Mouse (Mus musculus) heart, embryonic 15.5 days (tissue): Measurements from ENCODE around the gene Ly6g. TPM values are rescaled to one million over a fixed set of nuclear protein-coding genes. Genes with fewer than 3 reads are reported as not detected.
"Not testable (repeated sequence)": the region's sequence is repeated elsewhere in the genome, so short reads cannot be mapped to it uniquely, and the experiment has no call there.

Experiments
- ATAC-seq: fragments of 200-750 bp; cut with Nextera tagmentation; replicated peaks from 2 replicates; pipeline ENCODE4 v1.8.0; 2017; ENCODE audit warnings: low read depth, moderate TSS enrichment; ENCODE audit not compliant: insufficient number of reproducible peaks, insufficient read depth, low FRiP score
- H3K27ac ChIP-seq: fragments of 300-500 bp; sonication (generic); 2 replicates; pipeline ENCODE4 v1.5.1; 2015; ENCODE audit warnings: mild to moderate bottlenecking, inconsistent platforms
- H3K27me3 ChIP-seq: fragments of 300-500 bp; sonication (generic); 2 replicates; pipeline ENCODE4 v1.6.1; 2015; ENCODE audit warnings: inconsistent platforms
- H3K36me3 ChIP-seq: fragments of 300-500 bp; sonication (generic); 2 replicates; pipeline ENCODE4 v1.6.1; 2015; ENCODE audit warnings: mild to moderate bottlenecking, inconsistent platforms
- H3K4me1 ChIP-seq: fragments of 300-500 bp; sonication (generic); replicated peaks from 2 replicates; pipeline ENCODE4 v1.6.1; 2015; ENCODE audit warnings: inconsistent platforms
- H3K4me2 ChIP-seq: fragments of 300-500 bp; sonication (generic); 2 replicates; pipeline ENCODE4 v1.6.1; 2015; ENCODE audit warnings: inconsistent platforms, mild to moderate bottlenecking, moderate library complexity
- H3K4me3 ChIP-seq: fragments of 300-500 bp; sonication (generic); 2 replicates; pipeline ENCODE4 v1.5.1; 2015; ENCODE audit warnings: mild to moderate bottlenecking, inconsistent platforms
- H3K9ac ChIP-seq: fragments of 300-500 bp; sonication (generic); 2 replicates; pipeline ENCODE4 v1.6.1; 2015; ENCODE audit warnings: mild to moderate bottlenecking, inconsistent platforms
- H3K9me3 ChIP-seq: fragments of 300-500 bp; sonication (generic); replicated peaks from 2 replicates; pipeline ENCODE4 v1.6.1; 2016; ENCODE audit warnings: inconsistent platforms
- WGBS: fragments of 180-500 bp; shearing (Covaris S2); methylation state at CpG from one replicate; pipeline ENCODE4 v1.1.7; 2015; ENCODE audit warnings: mixed read lengths; 5-methylcytosine and 5-hydroxymethylcytosine counted together
- polyA plus RNA-seq: library from polyadenylated mRNA; unstranded; fragments of >200 nt; fragmentation: Nextera tagmentation; extraction: Ambion mirVana; gene quantifications from 2 replicates; pipeline ENCODE4 v1.2.1, GENCODE M21; 2015

Gene Ly6g
- not detected in 2 replicates for polyA plus RNA-seq

DNA sequence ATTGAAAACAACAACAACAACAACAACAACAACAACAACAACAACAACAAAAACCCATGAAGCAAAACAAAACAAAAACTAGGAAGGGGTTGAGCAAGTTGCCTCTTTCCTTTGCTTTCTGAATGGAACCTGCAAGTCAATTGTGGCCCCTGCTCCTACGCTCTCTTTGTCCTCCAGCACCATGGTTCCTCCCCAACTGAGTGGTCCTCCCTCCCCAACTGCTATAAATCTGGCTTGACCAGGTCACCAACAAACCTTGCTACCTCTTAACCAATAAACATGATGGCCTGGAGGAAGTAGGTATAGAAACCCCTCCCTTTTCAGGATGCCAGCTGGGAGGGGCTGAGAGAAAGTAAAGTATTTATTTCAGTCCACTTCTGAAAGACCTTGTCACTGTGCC lies at the start of gene Ly6g:
Ly6g (plus strand) TSS at position 301 of the 400 bp plus-strand sequence.
- Histone ChIP-seq H3K36me3 (no peaks in the 10 kb centered on the region), H3K4me2 (no peak within 1 kb of the TSS), H3K27ac (no peak within 1 kb of the TSS), H3K9me3 (0 out of 2 replicates have a peak, but pooled peaks cover 3% of the 10 kb centered on the region), H3K9ac (no peak within 1 kb of the TSS), H3K27me3 (no peaks in the 10 kb centered on the region), H3K4me3 (no peak within 1 kb of the TSS), H3K4me1 (no peaks in the 10 kb centered on the region)
- WGBS = 87% methylated on average over 1 of the region's 1 CpGs
- ATAC-seq = no peak

DNA sequence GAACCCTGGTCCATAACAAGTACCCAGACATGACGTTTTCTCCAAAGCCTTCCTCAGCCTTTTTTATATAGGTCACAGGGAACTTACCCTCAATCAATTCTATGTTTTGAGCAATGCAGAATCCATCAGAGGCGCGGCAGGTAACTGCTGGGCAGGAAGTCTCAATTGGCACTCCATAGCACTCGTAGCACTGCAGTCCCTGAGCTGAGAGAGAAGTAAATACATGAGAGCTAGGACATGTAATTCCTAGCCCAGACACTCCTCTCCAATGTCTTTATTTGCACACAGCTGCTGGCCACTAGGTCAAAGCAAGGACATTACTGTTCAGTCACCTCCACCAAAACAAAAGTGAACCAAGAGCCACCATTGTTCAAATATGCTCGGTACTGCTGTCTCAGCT lies 44.6 kb upstream of the Ly6g start:
- H3K27me3 ChIP-seq, H3K27ac ChIP-seq, ATAC-seq, H3K9ac ChIP-seq, H3K4me2 ChIP-seq, H3K4me3 ChIP-seq, H3K9me3 ChIP-seq, H3K4me1 ChIP-seq, H3K36me3 ChIP-seq: not testable (repeated sequence)
- WGBS = 86% methylated on average over 4 of the region's 5 CpGs

DNA sequence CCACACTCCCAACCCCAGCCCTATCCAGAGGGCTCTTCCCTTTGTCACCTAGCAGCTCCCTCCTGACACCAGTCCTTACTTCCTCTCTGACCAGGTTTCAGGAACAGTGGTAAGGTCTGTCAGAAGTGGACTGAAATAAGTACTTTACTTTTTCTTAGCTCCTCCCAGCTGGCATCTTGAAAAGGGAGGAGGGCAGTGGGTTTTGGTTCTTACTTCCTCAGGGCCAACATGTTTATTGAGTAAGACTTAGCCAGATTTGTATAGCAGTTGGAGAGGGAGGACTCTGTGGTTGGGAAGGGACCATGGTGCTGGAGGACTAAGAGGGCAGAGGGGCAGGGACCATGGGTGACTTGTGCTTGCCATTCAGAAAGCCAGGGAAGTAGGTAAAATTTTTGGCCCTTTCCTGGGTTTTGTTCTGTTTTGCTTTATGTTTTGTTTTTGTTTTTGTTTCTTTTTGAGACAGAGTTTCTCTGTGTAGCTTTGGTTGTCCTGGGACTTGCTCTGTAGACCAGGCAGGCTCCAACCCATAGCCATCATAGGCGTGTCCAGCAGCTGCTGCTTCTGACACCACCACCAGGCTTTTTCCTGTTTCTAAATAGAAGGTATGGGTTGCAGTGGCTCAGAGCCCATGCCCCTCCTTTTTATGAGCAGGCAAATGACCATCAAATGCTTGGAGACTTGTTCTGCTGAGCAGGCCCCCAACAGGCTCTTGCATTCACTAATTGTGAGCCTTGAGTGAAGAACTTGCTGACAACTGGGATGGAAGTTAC lies 43.0 kb upstream of the Ly6g start, which contains the start of gene Ly6c2:
Ly6c2 (minus strand) TSS at position 110 of the 770 bp plus-strand sequence.
- H3K9ac ChIP-seq, H3K9me3 ChIP-seq, H3K36me3 ChIP-seq, H3K4me1 ChIP-seq, ATAC-seq, H3K4me3 ChIP-seq, H3K27me3 ChIP-seq, H3K27ac ChIP-seq, H3K4me2 ChIP-seq: not testable (repeated sequence)
- WGBS = 63% methylated on average over 1 of the region's 1 CpGs

DNA sequence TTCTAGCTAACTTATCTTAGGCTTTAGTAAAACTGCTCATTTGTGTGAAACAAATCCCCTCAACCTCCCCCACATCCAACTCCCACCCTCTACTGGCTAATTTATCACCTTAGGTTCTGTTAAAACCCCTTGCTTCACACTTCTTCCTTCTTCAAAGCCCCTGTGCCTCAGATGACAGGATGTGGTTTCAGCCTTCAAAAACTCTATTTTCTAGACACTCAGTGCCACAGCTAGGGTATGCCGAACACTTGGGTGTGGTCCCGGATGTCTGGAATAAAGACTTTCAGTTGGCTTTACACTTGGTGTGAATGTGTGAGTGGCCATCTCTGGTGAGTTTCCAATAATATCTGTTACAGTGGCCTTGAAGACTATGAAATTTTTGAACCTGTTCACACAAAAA lies 38.5 kb upstream of the Ly6g start:
- Histone ChIP-seq H3K4me3 (no peak overlapping the region), H3K9ac (no peak overlapping the region), H3K4me2 (no peak overlapping the region), H3K36me3 (no peaks in the 10 kb centered on the region), H3K27ac (no peak overlapping the region), H3K9me3 (no peaks in the 10 kb centered on the region), H3K27me3 (no peaks in the 10 kb centered on the region), H3K4me1 (no peaks in the 10 kb centered on the region)
- WGBS = 70% methylated on average over 2 of the region's 2 CpGs
- no peak for ATAC-seq

DNA sequence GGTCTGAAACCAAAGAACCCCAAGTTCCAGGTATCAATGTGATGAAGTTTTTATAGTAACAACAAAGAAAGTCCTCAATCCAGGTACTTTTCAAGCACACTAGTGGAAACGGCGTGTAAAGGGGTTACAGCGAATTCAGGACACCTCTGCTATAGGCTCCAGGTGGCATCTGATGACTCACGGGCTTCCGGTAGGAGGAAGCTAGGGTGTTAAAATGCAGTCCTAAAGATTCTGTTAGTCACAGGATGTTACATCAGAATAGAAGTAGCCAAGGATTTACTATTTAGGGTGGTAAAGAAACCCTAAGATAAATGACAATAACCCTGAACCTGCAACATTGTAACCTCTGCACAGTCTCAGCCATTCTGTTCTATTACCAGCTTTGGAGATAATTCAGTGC lies 37.6 kb upstream of the Ly6g start:
- not testable (repeated sequence) for H3K27me3 ChIP-seq, H3K36me3 ChIP-seq, H3K9me3 ChIP-seq, H3K4me2 ChIP-seq, ATAC-seq, H3K27ac ChIP-seq, H3K4me3 ChIP-seq, H3K9ac ChIP-seq, H3K4me1 ChIP-seq
- WGBS = 91% methylated on average over 5 of the region's 5 CpGs

DNA sequence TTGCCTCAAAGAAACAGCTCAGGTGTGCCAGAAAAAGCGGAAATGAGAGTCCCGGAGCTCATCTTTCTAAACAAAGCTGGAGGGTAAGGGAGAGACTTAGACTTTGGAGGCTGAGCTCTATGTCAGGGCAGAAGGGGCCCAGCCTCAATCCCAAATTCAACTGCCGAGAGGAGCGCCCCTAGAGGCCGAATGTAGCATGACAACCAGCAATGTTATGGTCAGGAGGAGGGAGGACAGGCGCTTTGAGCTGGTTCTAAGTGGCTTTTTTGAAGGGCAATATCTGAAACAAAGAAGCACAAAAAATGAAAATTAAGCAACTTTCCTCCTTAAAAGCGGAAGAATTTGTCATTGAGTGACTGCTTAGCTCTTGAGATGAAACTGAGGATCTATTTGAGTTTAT lies 36.3 kb upstream of the Ly6g start:
- H3K9ac ChIP-seq = not testable (repeated sequence)

DNA sequence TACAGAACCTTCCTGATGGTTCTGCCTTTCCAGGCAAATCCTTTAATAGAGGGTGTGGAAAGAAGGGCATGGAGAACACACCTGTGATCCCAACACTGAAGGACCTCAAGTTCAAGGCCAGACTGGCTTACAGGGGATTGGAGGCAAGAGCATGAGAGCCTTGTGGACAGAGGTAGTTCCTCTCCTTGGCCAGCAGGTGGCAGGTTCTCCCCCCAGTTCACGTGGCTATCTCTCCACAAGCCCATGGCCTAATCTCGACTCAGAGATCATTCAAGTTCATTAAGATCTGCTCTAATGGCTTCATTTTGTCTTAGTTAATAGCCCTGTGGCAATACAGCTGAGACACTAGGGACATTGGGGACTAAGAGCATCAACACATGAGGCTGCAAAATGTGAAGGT lies 35.0 kb upstream of the Ly6g start:
- Histone ChIP-seq H3K27ac (no peak overlapping the region), H3K27me3 (no peaks in the 10 kb centered on the region), H3K36me3 (no peaks in the 10 kb centered on the region), H3K4me3 (no peak overlapping the region), H3K9me3 (no peaks in the 10 kb centered on the region), H3K9ac (no peak overlapping the region), H3K4me1 (no peaks in the 10 kb centered on the region), H3K4me2 (no peak overlapping the region)
- 14% methylated on average over 2 of the region's 2 CpGs for WGBS
- no peak for ATAC-seq

More for the DNA sequence above, 36.3 kb upstream of the Ly6g start:
- not testable (repeated sequence) for H3K4me1 ChIP-seq, H3K27me3 ChIP-seq, H3K27ac ChIP-seq, H3K4me2 ChIP-seq, ATAC-seq, H3K9me3 ChIP-seq, H3K36me3 ChIP-seq, H3K4me3 ChIP-seq
- 21% methylated on average over 5 of the region's 7 CpGs for WGBS

DNA sequence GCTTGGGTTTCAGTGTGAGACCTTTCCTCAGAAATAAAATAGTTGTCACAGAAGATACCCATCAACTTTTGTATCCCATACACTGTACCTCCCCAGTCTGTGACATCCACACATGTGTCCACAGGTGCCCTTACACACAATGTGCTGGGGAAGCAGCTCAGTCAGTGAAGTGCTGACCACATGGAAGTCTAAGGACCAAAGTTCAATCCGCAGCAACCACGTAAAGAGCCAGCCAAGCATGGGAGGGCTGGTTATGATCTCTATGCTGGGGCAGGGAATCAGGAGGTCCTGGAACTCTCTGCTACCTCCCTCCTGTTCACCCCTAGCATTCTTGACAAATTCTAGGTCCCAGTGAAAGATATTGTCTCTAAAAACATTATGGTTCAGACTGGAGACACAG lies 22.7 kb upstream of the Ly6g start:
- 65% methylated on average over 2 of the region's 2 CpGs for WGBS
- not testable (repeated sequence) for H3K4me1 ChIP-seq, ATAC-seq, H3K4me3 ChIP-seq, H3K9ac ChIP-seq, H3K36me3 ChIP-seq, H3K4me2 ChIP-seq, H3K27me3 ChIP-seq, H3K9me3 ChIP-seq, H3K27ac ChIP-seq

- ATAC-seq, H3K4me2 ChIP-seq, H3K4me1 ChIP-seq, H3K27ac ChIP-seq, H3K27me3 ChIP-seq, H3K4me3 ChIP-seq, H3K9ac ChIP-seq, H3K36me3 ChIP-seq, H3K9me3 ChIP-seq: not testable (repeated sequence)
- WGBS = 59% methylated on average over 2 of the region's 2 CpGs
These were observed 19.8 kb upstream of the Ly6g start for GRCm38 (mm10) chr15:75135090-75135783.

- 66% methylated on average over 3 of the region's 3 CpGs for WGBS
- not testable (repeated sequence) for H3K4me1 ChIP-seq, H3K36me3 ChIP-seq, H3K9me3 ChIP-seq, H3K27ac ChIP-seq, H3K4me3 ChIP-seq, H3K4me2 ChIP-seq, H3K9ac ChIP-seq, H3K27me3 ChIP-seq, ATAC-seq
These were observed 17.3 kb upstream of the Ly6g start for GRCm38 (mm10) chr15:75137739-75138138.

DNA sequence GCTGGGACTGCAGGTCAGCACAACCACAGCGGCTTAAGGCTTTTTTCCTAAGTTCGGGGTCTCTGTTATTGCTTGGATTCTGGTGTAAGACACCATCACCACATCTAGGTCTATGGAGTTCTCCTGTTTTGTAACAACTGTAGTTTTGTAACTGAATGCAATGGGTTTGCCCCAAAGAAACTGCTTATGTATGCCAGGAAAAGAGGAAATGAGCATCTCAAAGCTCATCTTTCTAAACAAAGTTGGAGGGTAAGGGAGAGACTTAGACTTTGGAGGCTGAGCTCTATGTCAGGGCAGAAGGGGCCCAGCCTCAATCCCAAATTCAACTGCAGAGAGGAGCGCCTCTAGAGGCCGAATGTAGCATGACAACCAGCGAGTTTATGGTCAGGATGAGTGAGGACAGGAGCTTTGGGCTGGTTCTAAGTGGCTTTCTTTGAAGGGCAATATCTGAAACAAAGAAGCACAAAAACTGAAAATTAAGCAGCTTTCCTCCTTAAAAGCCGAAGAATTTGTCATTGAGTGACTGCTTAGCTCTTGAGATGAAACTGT lies 13.2 kb upstream of the Ly6g start:
- H3K27ac ChIP-seq, H3K4me1 ChIP-seq, H3K4me2 ChIP-seq, H3K9ac ChIP-seq, H3K36me3 ChIP-seq, H3K9me3 ChIP-seq, ATAC-seq, H3K4me3 ChIP-seq, H3K27me3 ChIP-seq: not testable (repeated sequence)
- WGBS = 42% methylated on average over 6 of the region's 6 CpGs
